Mouse (Mus musculus) spleen, adult 12 weeks (tissue): ENCODE results near the gene Tfpt.
"Not testable (repeated sequence)": the region's sequence is repeated elsewhere in the genome, so short reads cannot be mapped to it uniquely, and the experiment has no call there.

Source experiments
- DNase-seq: peaks from one replicate; pipeline ENCODE4 v3.0.0; 2022; ENCODE audit warnings: low spot score

The Tfpt gene

DNA sequence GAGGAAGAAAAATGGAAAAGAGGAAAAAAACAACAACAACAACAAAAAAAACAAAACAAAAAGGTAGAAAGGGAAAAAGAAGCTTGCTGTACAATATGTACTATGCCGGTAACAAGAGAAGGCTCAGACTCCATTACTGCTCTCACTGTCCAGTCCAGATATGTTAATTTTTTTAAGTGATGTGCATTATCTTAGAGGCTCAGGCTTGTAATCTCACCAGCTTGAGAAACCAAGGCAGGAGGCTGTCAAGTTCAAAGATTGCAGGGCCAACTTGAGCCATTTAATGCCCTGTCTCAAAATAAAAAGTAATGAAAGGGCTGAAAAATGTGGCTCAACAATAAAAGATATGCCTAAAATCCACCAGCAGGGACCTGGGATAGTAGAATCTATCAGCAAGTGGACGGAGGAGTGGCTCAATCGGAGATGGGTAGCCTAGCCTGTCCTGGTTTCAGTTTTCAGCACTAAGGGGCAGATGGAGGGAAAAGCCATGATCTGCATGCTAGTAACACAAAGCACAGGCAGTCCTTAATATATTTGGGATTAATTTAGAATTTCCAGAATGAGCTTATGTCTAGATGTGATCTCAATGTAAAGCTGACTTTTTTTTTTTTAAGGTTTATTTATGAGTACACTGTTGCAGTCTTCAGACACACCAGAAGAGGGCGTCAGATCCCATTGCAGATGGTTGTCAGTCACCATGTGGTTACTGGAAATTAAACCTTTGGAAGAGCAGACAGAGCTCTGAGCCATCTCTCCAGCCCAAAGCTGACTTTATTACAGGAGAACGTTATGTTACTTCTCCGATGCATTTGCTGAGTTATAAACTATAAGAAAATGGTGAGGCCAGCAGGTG, 13.1 kb downstream of the Tfpt start:
- DNase-seq, result no peak

DNA sequence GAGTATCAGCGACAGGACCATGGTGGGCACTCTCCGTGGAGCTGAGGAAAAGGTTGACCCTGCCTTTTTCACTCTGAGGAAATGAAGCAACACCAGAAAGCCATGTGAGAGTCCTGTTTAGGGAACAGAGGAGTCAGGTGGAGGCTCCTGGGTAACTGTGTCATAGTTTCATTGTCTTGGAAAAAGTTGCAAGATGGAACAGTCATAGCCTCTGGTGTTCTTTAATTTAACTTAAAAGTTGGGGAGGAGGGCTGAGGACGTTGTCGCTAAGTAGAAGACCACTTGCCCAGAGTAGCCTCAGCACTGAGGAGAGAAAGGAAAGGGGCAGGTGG, 13.7 kb downstream of the Tfpt start, which contains the start of gene Oscar:
Gene Oscar, minus strand, starts transcription at position 101 of the 332 bp plus-strand sequence.
- no peak for DNase-seq

DNA sequence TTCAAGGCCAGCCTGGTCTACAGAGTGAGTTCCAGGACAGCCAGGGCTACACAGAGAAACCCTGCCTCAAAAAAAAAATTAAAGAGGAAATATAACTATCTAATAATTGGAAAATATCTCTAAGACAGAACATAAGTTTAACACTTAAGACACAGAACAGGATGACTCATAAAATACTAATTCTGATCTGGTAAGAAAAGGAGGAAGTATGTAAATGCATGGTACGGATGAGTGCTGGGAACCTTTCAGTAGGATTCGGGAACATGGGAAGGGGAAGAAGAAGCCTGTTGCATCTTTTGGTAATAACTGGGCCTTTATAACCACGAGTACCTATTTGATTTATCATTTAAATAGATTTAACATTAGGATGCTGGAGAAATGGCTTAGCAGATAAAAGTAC, 15.7 kb downstream of the Tfpt start:
- no peak for DNase-seq

DNA sequence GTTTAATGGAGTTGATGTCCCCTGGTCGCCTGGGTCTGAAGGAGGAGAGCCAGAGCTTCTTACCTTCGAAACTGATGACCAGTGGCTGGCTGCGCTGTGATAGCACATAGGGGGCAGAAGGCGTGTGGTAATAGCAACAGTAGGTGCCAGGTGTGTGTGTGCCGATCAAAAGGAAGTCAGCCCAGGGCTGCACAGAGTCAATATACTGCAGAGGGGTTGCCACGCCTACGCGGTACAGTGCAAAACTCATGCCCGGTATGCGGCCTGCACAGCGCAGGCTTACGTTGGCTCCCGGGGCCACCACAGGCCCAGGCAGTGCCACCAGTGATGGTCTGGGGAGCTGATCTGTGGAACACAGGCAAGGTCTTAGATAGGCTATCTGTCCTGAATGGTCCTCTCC, 18.7 kb downstream of the Tfpt start:
- DNase-seq, result no peak

DNA sequence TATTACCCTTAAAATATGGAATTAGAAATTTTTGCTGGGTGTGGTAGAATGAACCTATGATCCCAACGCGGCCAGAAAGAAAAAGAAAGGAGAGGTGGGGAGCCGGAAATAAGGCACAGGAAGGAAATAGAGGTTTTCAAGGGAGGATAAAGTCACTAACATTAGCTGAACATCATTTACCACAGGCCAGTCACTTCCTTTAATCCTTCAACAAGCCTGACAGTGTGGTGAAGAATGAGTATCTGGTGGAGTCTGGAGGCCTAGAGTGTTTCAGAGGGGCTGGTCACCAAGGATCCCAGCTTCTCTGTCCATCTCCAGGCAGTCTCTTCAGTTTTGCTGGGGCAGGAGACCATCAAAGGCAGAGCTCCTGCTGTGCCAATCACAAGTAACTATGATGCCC, 19.3 kb downstream of the Tfpt start:
- DNase-seq, result no peak

DNA sequence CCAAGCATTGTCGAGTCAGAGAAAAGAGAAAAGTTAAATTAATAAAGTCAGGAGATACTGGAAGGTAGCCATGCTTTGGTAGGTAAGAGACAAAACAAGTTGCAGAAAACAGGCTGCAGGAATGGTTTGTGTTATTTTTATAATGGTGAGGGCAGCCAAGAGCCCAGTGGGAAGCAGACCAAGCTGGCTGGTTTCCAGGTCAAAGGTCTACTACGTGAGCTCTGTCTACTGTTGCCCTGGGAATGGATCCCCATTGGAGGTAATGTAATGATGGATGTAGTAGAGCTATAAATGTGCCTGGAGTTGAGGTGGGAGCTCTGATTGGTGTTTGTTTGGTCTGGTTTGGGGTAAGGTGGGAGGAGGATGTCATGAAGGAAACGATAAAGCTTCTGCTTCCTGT, 20.6 kb downstream of the Tfpt start:
- no peak for DNase-seq

DNA sequence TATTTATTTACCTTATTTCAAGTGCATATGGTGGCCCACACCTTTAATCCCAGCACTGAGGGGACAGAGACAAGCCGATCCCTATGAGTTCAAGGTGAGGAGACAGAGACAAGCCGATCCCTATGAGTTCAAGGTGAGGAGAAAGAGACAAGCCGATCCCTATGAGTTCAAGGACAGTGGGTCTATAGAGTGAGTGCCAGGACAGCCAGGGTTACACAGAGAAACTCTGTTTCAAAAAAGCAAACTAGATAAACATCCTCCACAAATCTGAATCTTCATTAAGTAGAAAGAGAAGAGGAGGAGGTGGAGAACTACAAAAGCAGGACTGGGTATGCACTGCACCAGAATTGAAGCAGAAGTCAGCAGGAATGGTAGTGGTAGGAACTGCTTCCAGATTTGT, 21.1 kb downstream of the Tfpt start:
- no peak for DNase-seq

DNA sequence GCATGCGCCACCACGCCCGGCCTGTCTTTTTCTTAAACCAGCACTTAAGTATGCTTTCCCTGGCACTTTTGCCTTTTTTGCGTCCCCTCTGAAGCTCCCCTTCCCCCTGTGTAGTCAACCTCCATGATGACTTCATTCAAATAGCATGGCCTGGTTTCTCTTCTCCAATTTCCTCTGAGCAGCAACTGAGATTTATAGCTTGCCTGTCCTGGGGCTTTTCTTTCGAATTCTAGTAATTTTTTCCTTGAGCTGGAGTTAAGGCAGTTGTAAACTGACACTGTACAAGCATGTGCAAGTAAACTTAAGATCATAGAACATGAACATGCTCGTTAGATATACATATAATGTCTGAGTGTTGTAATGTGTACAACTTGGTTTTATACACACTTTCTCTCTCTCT, 22.3 kb downstream of the Tfpt start:
- DNase-seq, result no peak

DNA sequence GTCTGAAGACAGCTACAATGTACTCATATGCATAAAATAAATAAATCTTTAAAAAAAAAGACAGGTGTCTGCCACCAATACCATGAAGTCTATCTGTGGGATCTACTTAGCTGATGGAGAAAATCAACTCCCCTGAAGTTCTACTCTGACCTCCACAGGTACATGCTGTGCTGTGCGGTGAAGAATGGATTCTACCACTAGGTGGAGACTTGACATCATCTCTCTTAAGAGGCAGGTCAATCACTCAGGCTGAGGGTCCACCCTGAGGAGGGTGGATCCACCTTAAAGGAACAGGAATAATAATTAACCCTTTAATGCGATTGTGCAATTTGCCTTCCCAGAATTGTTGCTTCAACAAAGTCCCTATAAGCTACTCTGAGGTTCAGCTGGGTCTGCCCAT, 22.9 kb downstream of the Tfpt start:
- no peak for DNase-seq

DNA sequence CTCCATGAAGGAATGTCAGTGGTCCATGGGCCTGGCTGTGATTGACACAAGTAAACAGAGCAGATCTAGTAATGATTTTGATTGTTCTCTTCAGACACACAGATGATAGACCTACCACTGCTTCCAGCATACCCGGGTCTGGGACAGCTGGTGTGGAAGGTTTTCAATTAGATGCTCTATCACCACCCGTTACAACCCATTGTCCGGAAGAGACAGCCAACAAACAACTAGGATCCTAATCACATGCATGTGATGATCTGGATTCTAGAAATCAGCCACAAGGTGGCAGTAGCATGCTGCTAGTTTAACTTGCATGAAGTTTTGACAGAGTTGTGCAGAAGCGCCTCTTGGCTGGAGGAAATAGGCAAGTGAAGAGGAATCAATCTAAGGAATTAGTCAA, 28.6 kb downstream of the Tfpt start:
- DNase-seq, result peak; percentile 23

DNA sequence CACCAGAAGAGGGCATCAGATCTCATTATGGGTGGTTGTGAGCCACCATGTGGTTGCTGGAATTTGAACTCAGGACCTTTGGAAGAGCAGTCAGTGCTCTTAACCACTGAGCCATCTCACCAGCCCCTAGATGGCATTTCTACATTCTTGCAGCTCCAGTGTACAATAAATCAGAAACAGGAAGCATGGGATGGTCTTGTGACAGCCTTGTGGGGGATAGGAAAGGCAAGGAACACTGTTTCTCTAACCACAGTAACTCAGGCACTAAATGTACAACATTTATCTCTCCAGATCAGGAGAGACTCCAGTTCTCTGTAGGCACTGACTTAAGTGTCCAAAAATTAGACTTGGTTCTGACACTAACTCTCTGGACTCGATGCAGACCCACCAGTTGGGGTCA, 32.0 kb downstream of the Tfpt start:
- not testable (repeated sequence) for DNase-seq

DNA sequence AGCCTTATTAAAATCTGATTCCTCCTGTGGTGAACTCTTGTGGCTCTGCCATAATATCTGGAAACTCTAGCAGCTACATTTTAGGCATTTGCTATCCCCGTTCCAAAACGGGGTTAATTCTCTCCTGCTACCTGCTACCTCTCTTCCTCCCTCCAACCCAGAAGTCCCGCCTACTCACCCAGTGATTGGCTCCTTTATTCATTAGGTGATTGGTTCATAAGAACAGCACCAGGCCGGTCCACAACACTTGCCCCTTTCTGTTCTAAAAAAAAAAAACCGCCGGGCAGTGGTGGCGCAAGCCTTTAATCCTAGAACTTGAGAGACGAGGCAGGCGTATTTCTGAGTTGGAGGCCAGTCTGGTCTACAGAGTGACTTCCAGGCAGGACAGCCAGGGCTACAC, 34.6 kb downstream of the Tfpt start:
- peak; percentile 17 for DNase-seq

DNA sequence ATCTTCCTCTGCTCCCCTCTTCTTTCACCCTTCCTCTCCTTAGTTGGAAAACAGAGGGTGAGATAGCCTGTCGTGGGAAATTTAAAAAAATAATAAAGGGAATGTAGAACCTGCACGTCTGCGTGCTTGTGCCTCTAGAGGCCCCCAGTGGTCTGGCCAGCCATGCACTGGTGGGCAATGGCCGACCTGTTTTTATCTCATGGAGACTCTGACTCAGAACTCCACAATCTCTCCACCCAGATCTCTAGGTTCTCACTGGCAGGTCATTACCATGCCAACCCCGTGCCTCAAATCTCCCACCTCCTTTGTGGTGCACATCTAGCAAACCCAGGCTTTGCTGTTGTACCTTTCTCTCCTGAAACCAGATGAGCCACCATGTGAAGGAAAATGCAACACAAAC, 35.0 kb downstream of the Tfpt start:
- DNase-seq, result no peak

DNA sequence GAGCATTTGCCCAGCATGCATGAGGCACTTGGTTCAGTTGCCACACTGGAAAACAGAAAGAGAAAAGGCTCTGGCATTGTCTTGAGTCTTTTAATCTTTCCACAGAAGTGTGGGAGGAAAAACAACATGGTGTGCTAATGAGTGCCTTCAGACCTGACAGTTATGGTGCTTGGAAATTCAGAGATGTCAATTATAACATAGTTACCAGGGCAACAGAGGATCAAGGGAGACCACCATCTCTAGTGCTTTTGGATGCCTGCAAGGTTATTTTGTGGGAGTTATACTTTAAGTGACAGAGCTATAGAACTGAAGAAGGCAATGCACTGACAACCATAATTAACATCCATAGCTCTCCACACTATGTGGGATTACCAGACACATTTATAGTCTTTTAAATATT, 35.9 kb downstream of the Tfpt start:
- no peak for DNase-seq

DNA sequence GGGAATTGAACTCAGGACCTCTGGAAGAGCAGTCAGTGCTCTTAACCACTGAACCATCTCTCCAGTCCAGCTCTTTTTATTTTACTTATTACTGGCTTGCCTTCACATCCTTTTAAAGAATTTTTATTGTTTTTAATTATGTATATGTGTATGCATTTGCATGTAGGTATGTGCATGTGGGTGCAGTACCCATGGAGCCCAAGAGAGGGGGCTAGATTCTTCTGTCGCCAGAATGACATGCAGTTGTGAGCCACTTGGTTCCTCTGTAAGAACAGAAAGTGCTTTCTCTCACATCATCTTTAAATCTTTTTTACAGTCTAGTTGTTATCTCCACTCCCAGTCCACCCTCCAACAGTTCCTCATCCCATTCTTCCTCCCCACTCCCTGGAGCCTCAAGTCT, 38.2 kb downstream of the Tfpt start:
- DNase-seq, result no peak

DNA sequence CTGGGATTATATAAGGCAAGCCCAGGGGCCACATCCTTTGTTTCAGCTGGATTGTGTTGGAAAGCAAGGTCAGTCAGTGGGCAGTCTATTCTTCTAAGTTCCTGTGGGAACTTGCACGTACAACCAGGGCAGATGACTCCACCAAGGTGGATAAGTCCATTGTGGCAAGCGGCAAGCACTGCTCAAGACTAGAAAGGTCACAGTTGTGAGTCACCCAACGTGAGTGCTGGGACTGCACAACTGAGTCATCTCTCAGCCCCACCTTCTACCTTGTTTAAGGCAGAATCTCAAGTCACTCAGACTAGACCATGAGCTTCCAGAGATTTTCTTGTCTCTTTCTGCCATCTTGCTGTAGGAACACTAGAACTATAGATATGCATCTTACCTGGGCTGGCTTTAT, 39.2 kb downstream of the Tfpt start:
- no peak for DNase-seq

DNA sequence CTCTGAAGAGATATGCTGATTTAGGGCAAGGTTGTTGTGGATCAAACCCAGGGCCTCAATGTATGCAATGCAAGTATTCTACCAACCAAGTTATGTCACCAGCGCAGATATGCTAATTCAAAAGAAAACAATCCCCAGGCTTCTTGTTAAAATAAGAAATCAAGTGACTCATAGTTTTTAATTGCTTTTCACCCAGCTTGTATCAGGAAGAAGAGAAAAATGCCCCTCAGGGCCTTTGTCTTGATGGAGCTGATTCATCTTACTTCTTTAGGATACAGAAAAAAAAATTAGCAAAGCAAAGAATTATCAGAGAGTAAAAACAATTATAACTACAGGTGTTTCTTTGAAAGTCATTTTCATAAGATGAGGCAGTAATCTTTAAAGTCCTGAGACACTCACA, 42.4 kb downstream of the Tfpt start:
- no peak for DNase-seq

DNA sequence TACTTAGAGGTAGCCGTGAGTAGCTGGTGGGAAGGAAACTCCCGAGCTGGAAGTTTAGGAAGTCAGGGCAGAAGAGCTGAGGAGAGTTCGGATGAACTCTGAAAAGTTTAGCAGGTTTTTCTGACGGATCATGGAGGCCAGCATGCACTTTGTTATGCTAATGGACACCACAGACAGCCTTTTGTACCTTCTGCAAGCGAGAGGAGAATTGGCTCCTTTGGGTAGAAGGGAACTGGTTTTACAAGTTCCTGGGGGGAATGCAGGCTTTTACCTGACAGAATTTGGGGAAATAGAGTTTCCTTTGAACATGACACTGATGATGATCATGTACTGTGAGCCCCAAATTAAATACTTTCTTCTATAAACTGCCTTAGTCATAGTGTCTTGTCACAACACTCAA, 43.5 kb downstream of the Tfpt start:
- no peak for DNase-seq

DNA sequence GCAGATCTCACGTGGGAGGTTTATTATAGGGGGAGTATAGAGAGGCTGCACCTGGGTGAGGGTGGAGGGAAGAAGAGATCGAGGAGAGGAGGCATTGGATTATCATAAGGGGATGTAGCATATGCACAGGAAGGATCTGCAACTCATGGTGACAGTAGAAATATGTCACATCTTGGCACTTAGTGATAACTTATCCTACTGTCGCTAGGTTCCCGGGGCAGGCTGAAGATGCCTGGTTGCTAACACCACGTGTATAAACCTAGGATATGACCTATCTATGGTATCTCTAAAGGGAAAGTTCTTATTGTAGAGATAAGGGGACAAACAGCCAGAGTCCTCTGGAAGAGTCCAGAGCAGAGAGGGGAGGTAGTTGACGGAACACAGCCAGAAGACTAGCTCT, 44.0 kb downstream of the Tfpt start:
- no peak for DNase-seq

DNA sequence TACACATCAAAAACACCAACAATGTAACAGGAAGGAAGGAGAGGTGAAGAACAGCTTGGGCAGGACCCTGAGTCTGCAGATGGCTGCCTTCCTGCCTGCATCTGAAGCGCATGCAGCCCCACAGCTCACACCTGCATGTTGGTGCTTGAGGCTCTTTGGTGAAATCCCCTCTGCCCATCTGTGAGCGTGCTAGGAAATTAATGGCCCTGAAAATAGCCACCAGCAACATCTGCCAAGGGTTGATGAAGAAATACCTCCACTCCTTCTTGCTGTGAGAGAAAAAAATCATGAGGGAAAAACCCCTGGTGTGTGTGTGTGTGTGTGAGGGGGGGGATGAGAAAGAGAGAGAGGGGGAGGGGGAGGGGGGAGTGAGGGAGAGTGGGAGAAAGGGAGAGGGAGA, 49.7 kb downstream of the Tfpt start:
- no peak for DNase-seq

DNA sequence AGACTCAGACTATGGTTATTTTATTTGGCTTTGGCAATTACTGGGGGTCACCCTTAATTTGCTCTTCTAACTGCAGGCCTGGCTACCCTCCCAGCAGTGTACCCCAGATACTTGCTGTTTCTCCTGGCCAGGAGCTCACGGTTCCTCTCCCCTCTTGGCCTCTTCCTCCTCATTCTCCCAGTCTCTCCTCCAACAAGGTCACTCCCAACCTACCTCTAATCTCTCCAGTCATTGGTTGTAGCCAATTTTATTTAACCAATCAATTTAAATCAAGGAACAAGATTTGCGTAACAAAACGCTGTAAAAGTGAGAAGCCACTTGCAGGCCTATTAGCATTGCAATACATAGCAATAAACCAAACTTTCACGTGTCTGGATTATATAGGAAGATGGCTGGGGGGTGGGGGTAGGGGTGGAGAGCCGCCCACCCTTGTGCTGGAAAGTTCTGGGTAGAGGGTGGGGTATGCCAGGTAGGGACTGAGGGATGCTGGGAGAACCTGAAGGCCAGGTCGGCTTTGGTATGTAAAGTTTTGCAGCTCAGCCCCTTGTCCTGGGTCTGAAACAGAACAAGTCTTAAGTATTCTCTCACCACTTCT, 50.7 kb downstream of the Tfpt start:
- no peak for DNase-seq

DNA sequence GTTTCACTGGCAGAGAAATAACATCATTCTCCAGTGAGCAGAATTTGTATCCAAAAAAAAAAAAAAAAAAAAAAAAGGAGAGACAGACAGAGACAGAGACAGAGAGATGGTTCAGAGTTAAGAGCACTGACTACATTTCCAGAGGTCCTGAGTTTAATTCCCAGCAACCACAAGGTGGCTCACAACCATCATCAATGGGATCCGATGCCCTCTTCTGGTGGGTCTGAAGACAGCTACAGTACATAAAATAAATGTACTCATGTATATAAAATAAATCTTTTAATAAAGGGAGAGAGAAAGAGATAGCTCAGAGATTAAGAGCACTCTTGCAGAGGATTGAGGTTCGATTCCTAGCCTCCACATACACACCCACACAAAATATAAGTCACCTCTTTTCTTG, 51.5 kb downstream of the Tfpt start:
- no peak for DNase-seq

DNA sequence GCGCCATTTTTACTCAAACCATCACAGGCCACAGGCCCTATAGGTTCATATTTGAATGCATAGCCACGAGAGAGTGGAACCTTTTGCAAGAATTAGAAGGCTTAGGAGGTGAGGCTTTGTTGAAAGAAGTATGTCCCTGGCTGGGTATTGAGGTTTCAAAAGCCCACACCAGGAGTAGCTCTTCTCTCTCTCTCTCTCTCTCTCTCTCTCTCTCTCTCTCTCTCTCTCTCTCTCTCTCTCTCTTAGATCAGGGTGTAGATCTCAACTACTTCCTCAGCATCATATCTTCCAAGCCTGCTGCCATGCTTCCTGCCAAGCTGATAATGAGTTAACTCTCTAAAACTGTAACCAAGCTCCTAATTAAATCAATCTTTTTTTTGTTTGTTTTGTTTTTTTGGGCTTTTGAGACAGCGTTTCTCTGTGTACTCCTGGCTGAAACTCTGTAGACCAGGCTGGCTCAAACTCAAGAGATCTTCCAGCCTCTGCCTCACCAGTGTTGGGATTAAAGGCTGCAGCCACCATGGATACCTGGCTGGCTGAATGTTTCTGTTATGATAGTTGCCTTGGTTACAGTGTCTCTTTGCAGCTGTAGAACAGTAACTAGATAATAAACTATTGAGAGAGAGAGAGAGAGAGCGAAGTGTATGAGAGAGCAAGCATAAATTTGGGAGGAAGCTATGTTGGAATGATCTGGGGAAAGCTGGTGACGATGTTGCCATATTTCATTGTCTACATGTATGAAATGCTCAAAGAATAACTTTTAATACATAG, 53.2 kb downstream of the Tfpt start:
- no peak for DNase-seq
